Mouse (Mus musculus): ENCODE results near the gene Zfp821.

Zfp821 gene

DNA sequence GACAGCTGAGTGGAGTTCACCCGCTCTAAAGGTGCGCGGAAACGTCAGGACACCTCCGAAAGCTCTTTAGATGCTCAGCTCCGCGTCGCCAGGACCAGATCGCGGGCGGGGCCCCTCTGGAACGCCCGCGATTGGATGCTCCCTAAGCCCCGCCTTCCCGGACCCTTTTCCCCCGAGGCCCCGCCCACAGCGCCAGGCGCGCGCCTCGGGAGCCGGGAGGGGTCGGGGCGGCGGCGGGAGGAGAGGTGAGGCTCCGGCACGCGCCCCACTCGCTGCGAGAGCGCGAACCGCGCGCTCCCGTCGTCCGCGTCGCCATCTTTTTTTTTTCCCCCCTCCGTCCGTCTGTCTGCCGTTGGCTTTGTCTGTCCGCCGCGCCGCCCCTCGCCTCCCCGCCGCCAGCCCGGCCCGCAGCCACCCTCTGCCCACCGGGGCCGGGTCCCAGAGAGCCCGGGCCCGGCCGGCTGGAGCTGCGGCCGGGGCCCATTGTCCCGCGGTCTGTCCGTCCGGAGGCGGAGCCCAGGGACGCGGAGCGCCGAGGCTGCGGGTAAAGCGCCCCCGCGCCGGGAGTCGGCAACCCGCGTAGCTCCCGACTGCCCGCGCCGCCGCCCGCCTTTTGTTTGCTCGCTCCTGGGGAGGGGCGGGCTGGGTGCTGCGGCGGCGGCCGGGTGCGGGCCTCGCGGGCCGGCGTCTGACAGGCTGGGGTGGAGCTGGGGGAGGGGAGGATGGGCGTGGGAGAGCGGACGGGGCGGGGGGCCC is at the start of gene Zfp821:
TSS of gene Zfp821 (plus strand) at position 227 of the 756 bp plus-strand sequence.
- peak; percentile 94 to 97 for DNase-seq

GRCm38 (mm10) chr8:109656860-109657259 is 48.5 kb upstream of the Zfp821 start:
- DNase-seq = no peak

- no peak for DNase-seq
Observed at GRCm38 (mm10) chr8:109662328-109662727, 43.0 kb upstream of the Zfp821 start.

DNA sequence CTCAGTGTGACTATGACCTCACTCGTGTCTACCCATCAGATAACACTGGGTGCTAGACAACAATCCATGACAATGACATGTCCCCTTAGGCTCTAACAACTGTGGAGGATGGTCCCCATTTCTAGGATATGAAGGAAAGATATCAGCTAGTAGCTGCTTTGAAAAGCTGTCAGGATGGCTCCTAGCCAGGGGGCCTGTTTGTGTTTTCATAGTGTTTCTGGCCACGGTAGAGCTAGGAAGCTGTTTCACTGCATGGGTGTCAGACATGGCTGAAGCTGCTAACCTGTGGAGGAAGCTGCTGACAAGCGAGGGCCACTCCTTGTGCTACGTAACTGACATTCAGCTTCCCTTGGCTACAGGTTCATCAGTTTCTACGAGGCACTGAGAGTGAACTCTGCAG is 38.7 kb upstream of the Zfp821 start:
- no peak for DNase-seq

GRCm38 (mm10) chr8:109672656-109673055 is 32.7 kb upstream of the Zfp821 start:
- DNase-seq = no peak

GRCm38 (mm10) chr8:109673596-109673995 is 31.8 kb upstream of the Zfp821 start:
- peak; percentile 43 to 51 for DNase-seq

- DNase-seq = no peak
Observed at GRCm38 (mm10) chr8:109675896-109676643, 29.3 kb upstream of the Zfp821 start.

GRCm38 (mm10) chr8:109681535-109681934 is 23.8 kb upstream of the Zfp821 start:
- peak in 1 of 2 experiments; percentile 31 for DNase-seq

- no peak for DNase-seq
Observed at GRCm38 (mm10) chr8:109682120-109682519, 23.2 kb upstream of the Zfp821 start.

- DNase-seq = no peak
Observed at GRCm38 (mm10) chr8:109687248-109687647, 18.1 kb upstream of the Zfp821 start.

GRCm38 (mm10) chr8:109691769-109692168 is 13.6 kb upstream of the Zfp821 start:
- no peak for DNase-seq

DNA sequence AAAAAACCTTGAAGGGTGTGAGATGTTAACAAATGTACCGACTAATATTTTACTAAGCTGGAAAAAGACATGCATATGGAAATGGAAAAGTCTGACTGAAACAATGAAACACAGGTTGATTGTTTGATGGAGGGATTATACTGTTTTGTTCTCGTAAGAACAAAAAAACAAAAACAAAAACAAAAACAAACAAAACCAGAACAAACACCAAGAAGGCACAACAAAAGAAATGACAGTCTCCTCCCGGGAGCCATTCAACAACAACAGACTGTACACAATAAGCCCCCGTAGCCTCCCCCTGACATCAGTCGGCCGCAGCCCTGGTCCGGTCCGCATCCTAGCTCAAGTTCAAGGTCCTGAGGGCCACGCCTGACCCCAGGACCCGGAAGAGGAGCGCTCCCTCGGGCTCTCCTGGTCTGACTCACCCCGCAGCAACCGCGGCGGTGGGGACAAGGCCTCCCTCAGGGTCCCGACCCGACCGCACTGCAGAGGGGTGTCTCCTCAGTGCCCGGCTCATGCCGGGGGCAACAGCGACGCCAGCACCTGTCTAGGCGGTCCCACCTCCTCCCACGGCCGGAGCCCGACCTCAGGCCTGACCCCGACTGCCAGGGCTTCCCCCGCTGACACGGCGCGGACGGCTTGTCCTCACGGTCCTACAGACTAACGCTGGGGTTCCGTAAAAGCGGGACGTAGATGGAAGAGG is 12.8 kb upstream of the Zfp821 start:
- DNase-seq = peak; percentile 53 to 69

GRCm38 (mm10) chr8:109693146-109693900 is 12.0 kb upstream of the Zfp821 start, which contains the start of gene Ist1:
TSS of gene Ist1 (minus strand) at chr8:109693260.
- peak; percentile 98 to 99 for DNase-seq

- no peak for DNase-seq
Observed at GRCm38 (mm10) chr8:109694154-109694553, 11.2 kb upstream of the Zfp821 start.

GRCm38 (mm10) chr8:109697754-109698153 is 7.6 kb upstream of the Zfp821 start:
- no peak for DNase-seq

DNA sequence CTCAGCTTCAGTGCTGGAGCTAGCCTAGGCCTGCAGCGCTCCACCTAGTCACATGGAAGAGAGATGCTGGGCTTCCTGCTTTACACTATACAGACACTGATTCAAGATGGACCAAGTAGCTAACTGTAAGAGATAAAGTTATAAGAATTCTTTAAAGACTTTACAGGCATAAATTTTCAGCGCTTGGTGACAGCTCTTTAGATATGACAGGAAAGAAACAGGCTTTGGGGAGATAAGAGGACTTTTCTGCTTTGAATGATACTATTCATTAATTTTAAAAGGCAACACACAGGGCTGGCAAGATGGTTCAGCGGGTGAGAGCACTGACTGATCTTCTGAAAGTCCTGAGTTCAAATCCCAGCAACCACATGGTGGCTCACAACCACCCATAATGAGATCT is 6.9 kb upstream of the Zfp821 start:
- no peak for DNase-seq

- DNase-seq = no peak
Observed at GRCm38 (mm10) chr8:109704565-109705319, 604 bp upstream of the Zfp821 start.

- peak in 1 of 2 experiments; percentile 28 for DNase-seq
Observed at GRCm38 (mm10) chr8:109706076-109706873, 929 bp downstream of the Zfp821 start.

GRCm38 (mm10) chr8:109706874-109707237 is 1.5 kb downstream of the Zfp821 start:
- peak; percentile 84 to 95 for DNase-seq

- DNase-seq = no peak
Observed at GRCm38 (mm10) chr8:109707921-109708320, 2.6 kb downstream of the Zfp821 start.

DNA sequence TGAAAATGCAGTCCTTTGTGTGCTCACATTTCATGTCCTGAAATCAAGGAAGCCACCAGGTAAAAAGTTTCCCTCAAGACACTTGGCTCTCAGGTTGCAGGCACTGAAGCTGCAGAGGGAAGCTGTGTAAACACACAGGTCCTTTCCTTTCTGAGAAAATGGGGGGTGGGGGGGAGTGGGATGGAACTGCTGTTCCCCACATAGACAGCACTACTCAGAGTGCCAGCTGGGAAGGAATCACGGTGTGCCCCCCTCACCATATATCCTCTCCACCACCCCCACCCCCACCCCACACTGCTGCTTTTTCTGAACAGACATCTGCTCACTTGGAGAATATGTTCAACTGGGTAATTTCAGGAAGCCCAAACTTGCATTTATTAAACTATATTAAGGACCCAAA is 7.2 kb downstream of the Zfp821 start:
- DNase-seq = no peak

Data from kidney, postnatal 36 days (tissue).